Mouse (Mus musculus) gastrocnemius, adult 2 months (tissue): Measurements from ENCODE around the gene Abcb11. TPM values are rescaled to one million over a fixed set of nuclear protein-coding genes. Genes with fewer than 3 reads are reported as not detected.
"Not testable (repeated sequence)": the region's sequence is repeated elsewhere in the genome, so short reads cannot be mapped to it uniquely, and the experiment has no call there.

Experiments
- DNase-seq: peaks from one replicate; pipeline ENCODE4 v3.0.0; 2022
- H3K27ac ChIP-seq: fragments of 200-600 bp; 2 replicates; pipeline ENCODE4 v1.8.1; 2022; ENCODE audit warnings: mild to moderate bottlenecking
- H3K4me3 ChIP-seq: fragments of 200-600 bp; 2 replicates; pipeline ENCODE4 v1.8.1; 2022; ENCODE audit warnings: mild to moderate bottlenecking, moderate library complexity
- CTCF ChIP-seq: fragments of 200-600 bp; IDR thresholded peaks from 2 replicates; pipeline ENCODE4 v1.8.1; 2022; ENCODE audit warnings: antibody characterized with exemption, mild to moderate bottlenecking, moderate library complexity
- intact Hi-C: fragments of 180-260 bp; cut with DNase I; formaldehyde crosslinking; loops from one replicate; pipeline ENCODE4 v1.15.1; 2025
- long read RNA-seq, 2 experiments: library from polyadenylated mRNA; stranded (forward); transcript quantifications; one replicate each; pipeline ENCODE4 v2.0.0; 2021
- total RNA-seq, 2 experiments: library from RNA; stranded (reverse); gene quantifications; 2 replicates each; pipeline ENCODE4 v1.2.3; 2021

Gene Abcb11
- not detected for total RNA-seq
- long read RNA-seq, experiment 1, result 0 reads
- long read RNA-seq, experiment 2, result 0 reads

- Histone ChIP-seq H3K4me3 (no peak within 1 kb of the TSS), H3K27ac (no peak within 1 kb of the TSS)
- DNase-seq, result no peak
- intact Hi-C loops, result no loop called here
- no peak for TF ChIP-seq CTCF
Measured at GRCm38 (mm10) chr2:69342496-69343221, at the start of gene Abcb11. Gene Abcb11, minus strand, starts transcription at chr2:69342616.

GRCm38 (mm10) chr2:69386118-69386871, 43.9 kb upstream of the Abcb11 start:
- DNase-seq, result no peak
- TF ChIP-seq CTCF, result no peak
- Histone ChIP-seq H3K27ac (no peak overlapping the region), H3K4me3 (no peak overlapping the region)
- intact Hi-C loops, result no loop called here

GRCm38 (mm10) chr2:69382838-69383237, 40.4 kb upstream of the Abcb11 start:
- no peak for TF ChIP-seq CTCF
- no peak overlapping the region for H3K4me3 ChIP-seq
- intact Hi-C loops, result no loop called here
- no peak overlapping the region for H3K27ac ChIP-seq
- no peak for DNase-seq

GRCm38 (mm10) chr2:69381740-69382139, 39.3 kb upstream of the Abcb11 start:
- H3K27ac ChIP-seq, result no peak overlapping the region
- no peak for DNase-seq
- no peak; the same call in 1 of the 2 replicates for TF ChIP-seq CTCF
- intact Hi-C loops, result no loop called here
- no peak overlapping the region for H3K4me3 ChIP-seq

- intact Hi-C loops, result no loop called here
- H3K4me3 ChIP-seq, result no peak within 1 kb of the TSS
- no peak for TF ChIP-seq CTCF
- H3K27ac ChIP-seq, result no peak within 1 kb of the TSS
- no peak for DNase-seq
Measured at GRCm38 (mm10) chr2:69380281-69380680, 37.9 kb upstream of the Abcb11 start, which contains the start of gene Dhrs9. Gene Dhrs9, plus strand, starts transcription at chr2:69380445.

GRCm38 (mm10) chr2:69379801-69380200, 37.4 kb upstream of the Abcb11 start:
- intact Hi-C loops, result no loop called here
- no peak for DNase-seq
- no peak for TF ChIP-seq CTCF
- H3K4me3 ChIP-seq, result no peak overlapping the region
- H3K27ac ChIP-seq, result no peak overlapping the region

GRCm38 (mm10) chr2:69376780-69377179, 34.4 kb upstream of the Abcb11 start:
- no peak overlapping the region for H3K27ac ChIP-seq
- intact Hi-C loops, result no loop called here
- DNase-seq, result no peak
- no peak for TF ChIP-seq CTCF
- H3K4me3 ChIP-seq, result no peak overlapping the region

- Histone ChIP-seq H3K27ac (no peak overlapping the region), H3K4me3 (no peak overlapping the region)
- DNase-seq, result no peak
- intact Hi-C loops, result no loop called here
- no peak for TF ChIP-seq CTCF
Measured at GRCm38 (mm10) chr2:69365275-69365674, 22.9 kb upstream of the Abcb11 start.

- Histone ChIP-seq H3K4me3 (no peak overlapping the region), H3K27ac (no peak overlapping the region)
- intact Hi-C loops, result no loop called here
- no peak for TF ChIP-seq CTCF
- no peak for DNase-seq
Measured at GRCm38 (mm10) chr2:69364831-69365230, 22.4 kb upstream of the Abcb11 start.

- H3K27ac ChIP-seq, intact Hi-C loops, H3K4me3 ChIP-seq, DNase-seq: not testable (repeated sequence)
Measured at GRCm38 (mm10) chr2:69355402-69355801, 13.0 kb upstream of the Abcb11 start.

- Histone ChIP-seq H3K4me3 (no peak overlapping the region), H3K27ac (no peak overlapping the region)
- no peak for TF ChIP-seq CTCF
- DNase-seq, result no peak
- intact Hi-C loops, result no loop called here
Measured at GRCm38 (mm10) chr2:69341506-69341905, 910 bp downstream of the Abcb11 start.

- DNase-seq, intact Hi-C loops: not testable (repeated sequence)
Measured at GRCm38 (mm10) chr2:69331523-69331922, 10.9 kb downstream of the Abcb11 start.

GRCm38 (mm10) chr2:69328509-69329163, 13.8 kb downstream of the Abcb11 start:
- intact Hi-C loops, result no loop called here
- DNase-seq, result no peak
- H3K27ac ChIP-seq, result no peak overlapping the region
- H3K4me3 ChIP-seq, result no peak overlapping the region
- no peak for TF ChIP-seq CTCF

More at GRCm38 (mm10) chr2:69331523-69331922, 10.9 kb downstream of the Abcb11 start:
- H3K27ac ChIP-seq, H3K4me3 ChIP-seq: not testable (repeated sequence)
